Mouse (Mus musculus) natural killer cell, adult 2 months (primary cell): ENCODE measurements around the gene Prss42.
"Not testable (repeated sequence)": the region's sequence is repeated elsewhere in the genome, so short reads cannot be mapped to it uniquely, and the experiment has no call there.

ENCODE experiments used
- DNase-seq, 2 experiments: peaks; one replicate each; pipeline ENCODE4 v3.0.0; 2022; ENCODE audit warnings: low spot score in 2 of 2

Gene Prss42

GRCm38 (mm10) chr9:110788169-110788568 is 9.8 kb upstream of the Prss42 start:
- no peak for DNase-seq

GRCm38 (mm10) chr9:110790462-110790861 is 7.5 kb upstream of the Prss42 start:
- no peak for DNase-seq

- DNase-seq, result no peak
These were observed 953 bp upstream of the Prss42 start for GRCm38 (mm10) chr9:110797013-110797412.

- no peak for DNase-seq
These were observed 3.0 kb downstream of the Prss42 start for GRCm38 (mm10) chr9:110800834-110801479.

GRCm38 (mm10) chr9:110803294-110803693 is 5.3 kb downstream of the Prss42 start:
- DNase-seq, result peak; percentile 26 to 63

GRCm38 (mm10) chr9:110810051-110810450 is 12.1 kb downstream of the Prss42 start:
- no peak for DNase-seq

- DNase-seq, result no peak
These were observed 15.8 kb downstream of the Prss42 start, which contains the start of gene Prss44 for GRCm38 (mm10) chr9:110813789-110814188. TSS of gene Prss44 (plus strand) at chr9:110813994.

- not testable (repeated sequence) for DNase-seq
These were observed 22.6 kb downstream of the Prss42 start for GRCm38 (mm10) chr9:110820546-110820945.

- no peak for DNase-seq
These were observed 23.5 kb downstream of the Prss42 start for GRCm38 (mm10) chr9:110821436-110821835.

GRCm38 (mm10) chr9:110825426-110825825 is 27.5 kb downstream of the Prss42 start:
- no peak for DNase-seq

GRCm38 (mm10) chr9:110825832-110826231 is 27.9 kb downstream of the Prss42 start:
- DNase-seq, result no peak

- DNase-seq, result no peak
These were observed 28.4 kb downstream of the Prss42 start, which contains the start of gene Prss43 for GRCm38 (mm10) chr9:110826390-110826789. TSS of gene Prss43 (plus strand) at chr9:110826690.

- DNase-seq, result no peak
These were observed 35.1 kb downstream of the Prss42 start for GRCm38 (mm10) chr9:110833021-110833420.

GRCm38 (mm10) chr9:110834411-110834810 is 36.4 kb downstream of the Prss42 start, which contains the start of gene Prss45:
TSS of gene Prss45 (plus strand) at chr9:110834588.
- no peak for DNase-seq

GRCm38 (mm10) chr9:110834961-110835360 is 37.0 kb downstream of the Prss42 start:
- no peak for DNase-seq

GRCm38 (mm10) chr9:110836112-110836511 is 38.1 kb downstream of the Prss42 start:
- no peak for DNase-seq

- DNase-seq, result no peak
These were observed 42.9 kb downstream of the Prss42 start for GRCm38 (mm10) chr9:110840905-110841304.

- no peak for DNase-seq
These were observed 43.5 kb downstream of the Prss42 start for GRCm38 (mm10) chr9:110841438-110841837.

- no peak for DNase-seq
These were observed 46.2 kb downstream of the Prss42 start, which contains the start of gene Prss46 for GRCm38 (mm10) chr9:110844206-110844605. TSS of gene Prss46 (plus strand) at chr9:110844506.

GRCm38 (mm10) chr9:110849162-110849561 is 51.2 kb downstream of the Prss42 start:
- DNase-seq, result no peak
